Mouse (Mus musculus) midbrain, embryonic 13.5 days (tissue): ENCODE measurements around the gene Pik3r3. TPM values are rescaled to one million over a fixed set of nuclear protein-coding genes. Genes with fewer than 3 reads are reported as not detected.

Source experiments
- ATAC-seq: fragments of 200-750 bp; cut with Nextera tagmentation; 2 replicates; pipeline ENCODE4 v1.8.0; 2017; ENCODE audit warnings: mild to moderate bottlenecking, moderate TSS enrichment, moderate library complexity
- H3K27ac ChIP-seq: fragments of 300-500 bp; sonication (generic); 2 replicates; pipeline ENCODE4 v1.5.1; 2015; ENCODE audit warnings: inconsistent platforms, mild to moderate bottlenecking, moderate library complexity
- H3K27me3 ChIP-seq: fragments of 300-500 bp; sonication (generic); 2 replicates; pipeline ENCODE4 v1.6.1; 2015; ENCODE audit warnings: mild to moderate bottlenecking, inconsistent platforms
- H3K36me3 ChIP-seq: fragments of 300-500 bp; sonication (generic); 2 replicates; pipeline ENCODE4 v1.6.1; 2015; ENCODE audit warnings: mild to moderate bottlenecking, inconsistent platforms
- H3K4me1 ChIP-seq: fragments of 300-500 bp; sonication (generic); replicated peaks from 2 replicates; pipeline ENCODE4 v1.6.1; 2015; ENCODE audit warnings: inconsistent platforms
- H3K4me2 ChIP-seq: fragments of 300-500 bp; sonication (generic); replicated peaks from 2 replicates; pipeline ENCODE4 v1.6.1; 2015; ENCODE audit warnings: moderate library complexity, mild to moderate bottlenecking, inconsistent platforms
- H3K4me3 ChIP-seq: fragments of 300-500 bp; sonication (generic); replicated peaks from 2 replicates; pipeline ENCODE4 v1.5.1; 2015; ENCODE audit warnings: mild to moderate bottlenecking, inconsistent platforms
- H3K9ac ChIP-seq: fragments of 300-500 bp; sonication (generic); replicated peaks from 2 replicates; pipeline ENCODE4 v1.6.1; 2015; ENCODE audit warnings: mild to moderate bottlenecking, inconsistent platforms
- H3K9me3 ChIP-seq: fragments of 300-500 bp; sonication (generic); 2 replicates; pipeline ENCODE4 v1.6.1; 2016; ENCODE audit warnings: mild to moderate bottlenecking, inconsistent platforms
- WGBS: fragments of 180-500 bp; shearing (Covaris S2); methylation state at CpG from one replicate; pipeline ENCODE4 v1.1.7; 2015; 5-methylcytosine and 5-hydroxymethylcytosine counted together
- polyA plus RNA-seq: library from polyadenylated mRNA; unstranded; fragments of >200 nt; fragmentation: Nextera tagmentation; extraction: Ambion mirVana; gene quantifications from 2 replicates; pipeline ENCODE4 v1.2.1, GENCODE M21; 2015

Pik3r3 gene
- polyA plus RNA-seq, 1 experiment from 2014 or later = 111 TPM

DNA sequence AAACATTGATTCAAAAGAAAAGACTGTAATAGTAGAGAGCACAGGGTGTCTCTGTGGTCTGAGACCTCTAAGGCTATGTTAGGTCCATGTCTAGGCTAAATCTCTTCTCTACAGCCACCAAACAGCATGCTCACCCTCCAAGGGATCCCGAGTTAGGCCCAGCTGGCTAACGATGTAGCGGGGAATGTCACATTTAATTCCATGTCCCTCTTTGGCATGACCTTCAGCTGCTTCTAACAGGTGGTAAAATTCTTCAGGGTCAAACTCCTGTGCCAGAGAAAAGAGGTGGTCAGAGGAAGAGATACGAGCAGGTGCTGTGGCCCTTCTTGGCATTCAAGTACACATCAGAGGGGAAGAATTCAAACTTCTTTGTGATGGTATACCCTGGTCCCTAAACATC lies 96.2 kb downstream of the Pik3r3 start:
- Histone ChIP-seq H3K9ac (no peak overlapping the region), H3K9me3 (no peaks in the 10 kb centered on the region)
- 90% methylated on average over 4 of the region's 4 CpGs for WGBS

DNA sequence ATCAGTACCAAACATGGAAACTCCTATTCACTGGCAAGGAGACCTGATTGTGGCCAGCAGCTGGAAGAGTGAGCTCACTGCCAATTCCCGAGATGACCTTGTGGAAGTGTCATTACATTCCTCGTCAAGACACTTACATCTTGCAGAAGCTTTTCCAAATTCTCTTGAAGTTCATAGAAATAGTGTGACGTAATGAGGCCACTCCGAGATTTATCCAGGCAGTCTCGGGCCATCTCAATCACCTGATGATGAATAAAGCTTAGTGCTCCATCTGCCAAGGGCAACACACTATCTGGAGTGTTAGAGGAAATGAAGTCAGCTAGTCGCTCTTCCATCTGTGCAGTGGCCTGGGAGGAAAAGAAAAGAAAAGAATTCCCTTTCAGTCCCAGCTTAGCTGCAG lies 100.7 kb downstream of the Pik3r3 start:
- Histone ChIP-seq H3K9ac (no peak overlapping the region), H3K9me3 (no peaks in the 10 kb centered on the region), H3K4me1 (no peaks in the 10 kb centered on the region), H3K27ac (no peak overlapping the region), H3K27me3 (no peaks in the 10 kb centered on the region), H3K36me3 (peaks cover 84% of the 10 kb centered on the region), H3K4me2 (no peak overlapping the region), H3K4me3 (no peak overlapping the region)
- 93% methylated on average over 6 of the region's 6 CpGs for WGBS
- no peak for ATAC-seq

More for the DNA sequence above, 96.2 kb downstream of the Pik3r3 start:
- H3K4me3 ChIP-seq = no peak overlapping the region
- H3K27me3 ChIP-seq = no peaks in the 10 kb centered on the region
- H3K36me3 ChIP-seq = peaks cover 99% of the 10 kb centered on the region
- no peak overlapping the region for H3K4me2 ChIP-seq
- ATAC-seq = no peak
- H3K4me1 ChIP-seq = no peaks in the 10 kb centered on the region
- no peak overlapping the region for H3K27ac ChIP-seq

DNA sequence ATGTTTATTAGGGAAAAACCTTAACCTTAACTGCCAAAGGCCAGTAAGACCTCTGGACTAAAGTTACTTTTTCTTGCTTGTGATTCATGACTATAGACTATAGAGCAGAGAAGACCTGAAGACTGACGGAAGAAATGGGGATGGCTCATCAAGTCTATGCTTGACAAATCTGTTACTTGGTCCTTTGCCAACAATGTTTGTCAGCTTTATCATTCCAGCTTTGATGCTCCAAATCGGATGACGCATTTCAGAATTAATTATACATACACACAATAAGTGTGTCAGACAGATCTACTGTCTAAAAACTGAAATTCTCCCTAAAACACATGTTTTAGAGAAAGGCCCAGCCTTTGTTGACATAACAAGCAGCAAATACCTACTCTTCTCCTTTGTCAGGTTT lies 107.8 kb downstream of the Pik3r3 start:
- H3K36me3 ChIP-seq = peaks cover 59% of the 10 kb centered on the region
- no peak overlapping the region for H3K4me3 ChIP-seq
- no peaks in the 10 kb centered on the region for H3K4me1 ChIP-seq
- H3K4me2 ChIP-seq = no peak overlapping the region
- no peak overlapping the region for H3K27ac ChIP-seq
- no peak for ATAC-seq
- no peaks in the 10 kb centered on the region for H3K9me3 ChIP-seq
- H3K27me3 ChIP-seq = no peaks in the 10 kb centered on the region
- 93% methylated on average over 3 of the region's 3 CpGs for WGBS
- H3K9ac ChIP-seq = no peak overlapping the region

DNA sequence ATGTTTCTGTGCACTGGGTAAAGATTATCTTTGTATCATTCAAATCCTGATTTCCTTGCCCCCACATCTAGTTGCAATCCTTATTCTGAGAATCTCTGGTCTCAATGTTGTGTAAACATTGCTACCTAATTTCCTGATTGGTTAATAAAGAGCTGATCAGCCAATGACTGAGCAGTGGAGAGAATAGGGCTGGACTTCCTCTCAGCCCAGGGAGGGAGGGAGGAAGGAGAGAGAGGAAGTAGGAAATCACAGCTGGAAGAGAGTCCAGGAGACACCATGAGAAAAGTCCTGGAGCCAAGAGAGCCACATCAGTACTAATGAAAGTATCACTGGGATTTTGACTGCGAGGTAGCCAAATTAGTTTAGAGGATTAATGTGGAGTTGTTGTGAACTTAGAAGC lies 114.9 kb downstream of the Pik3r3 start:
- ATAC-seq = no peak
- no peak overlapping the region for H3K4me3 ChIP-seq
- 81% methylated on average over 1 of the region's 1 CpGs for WGBS
- no peak overlapping the region for H3K9ac ChIP-seq
- H3K27me3 ChIP-seq = no peaks in the 10 kb centered on the region
- peaks cover 15% of the 10 kb centered on the region; the same call in 1 of the 2 replicates for H3K36me3 ChIP-seq
- H3K4me2 ChIP-seq = no peak overlapping the region
- no peaks in the 10 kb centered on the region for H3K4me1 ChIP-seq
- H3K9me3 ChIP-seq = no peaks in the 10 kb centered on the region
- H3K27ac ChIP-seq = no peak overlapping the region

DNA sequence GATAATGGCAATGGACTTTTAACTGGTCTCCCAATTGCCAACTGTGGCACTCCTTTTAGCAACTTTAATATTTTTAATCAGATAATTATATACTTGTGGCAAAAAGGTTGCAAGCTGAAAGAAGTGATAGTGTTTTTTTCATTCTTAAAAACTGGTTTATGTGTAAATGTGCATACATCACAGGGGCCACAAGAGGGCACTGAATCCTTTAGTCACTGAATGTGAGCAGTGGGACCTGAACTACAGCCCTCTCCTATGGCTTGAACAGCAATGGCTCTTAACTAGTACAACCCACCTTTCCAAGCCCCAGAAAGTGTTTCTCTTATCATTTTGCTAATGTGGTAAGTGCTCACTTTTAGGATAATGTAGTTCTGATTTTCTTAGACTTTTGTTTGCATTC lies 120.7 kb downstream of the Pik3r3 start:
- ATAC-seq = no peak
- no peak overlapping the region for H3K4me2 ChIP-seq
- H3K9me3 ChIP-seq = no peaks in the 10 kb centered on the region
- H3K4me3 ChIP-seq = no peak overlapping the region
- no peaks in the 10 kb centered on the region for H3K4me1 ChIP-seq
- no peak overlapping the region for H3K9ac ChIP-seq
- no peaks in the 10 kb centered on the region for H3K27me3 ChIP-seq
- H3K27ac ChIP-seq = no peak overlapping the region
- H3K36me3 ChIP-seq = 0 out of 2 replicates have a peak, but pooled peaks cover 4% of the 10 kb centered on the region

DNA sequence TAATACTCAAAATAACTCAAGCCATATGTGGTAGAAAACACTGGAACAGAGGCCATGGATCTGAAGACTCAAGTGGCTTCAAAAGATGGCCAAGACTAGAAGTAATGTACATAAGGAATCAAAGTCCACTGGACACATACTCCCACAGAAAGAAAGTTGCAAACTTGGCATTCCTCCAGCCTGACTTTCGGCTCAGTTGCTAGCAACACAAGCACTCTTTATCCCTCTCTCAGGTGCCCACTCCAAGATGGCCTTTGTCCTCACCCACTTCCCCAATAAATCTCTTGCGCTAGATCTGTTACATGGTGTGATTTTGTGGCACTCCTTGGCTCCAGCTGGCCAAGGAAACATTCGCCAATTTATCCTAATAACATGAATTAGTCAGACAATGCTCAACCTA lies 131.1 kb downstream of the Pik3r3 start:
- ATAC-seq = no peak
- Histone ChIP-seq H3K4me3 (no peak overlapping the region), H3K9ac (no peak overlapping the region), H3K36me3 (peaks cover 9% of the 10 kb centered on the region), H3K27ac (no peak overlapping the region), H3K9me3 (no peaks in the 10 kb centered on the region), H3K27me3 (no peaks in the 10 kb centered on the region), H3K4me2 (no peak overlapping the region), H3K4me1 (no peaks in the 10 kb centered on the region)
- WGBS = 90% methylated on average over 3 of the region's 3 CpGs

Other genes with a start within 250 kb of the Pik3r3 start
- 9.5 and 11.3 TPM in 2 replicates for gene Faah, start 203.7 kb upstream of the Pik3r3 start, polyA plus RNA-seq
- gene Nsun4, start 167.7 kb upstream of the Pik3r3 start, polyA plus RNA-seq = 17.5 and 17.9 TPM in 2 replicates
- gene Uqcrh, start 146.5 kb upstream of the Pik3r3 start, polyA plus RNA-seq = 434 and 439 TPM in 2 replicates
- gene Lrrc41, start 146.3 kb upstream of the Pik3r3 start, polyA plus RNA-seq = 62.1 and 67.1 TPM in 2 replicates
- 18.8 and 19.4 TPM in 2 replicates for gene Rad54l, start 97.9 kb upstream of the Pik3r3 start, polyA plus RNA-seq
- 51.8 and 56.9 TPM in 2 replicates for gene Pomgnt1, start 97.8 kb upstream of the Pik3r3 start, polyA plus RNA-seq
- 1.5 and 2.2 TPM in 2 replicates for gene Lurap1, start 70.3 kb upstream of the Pik3r3 start, polyA plus RNA-seq
- 0.11 TPM in 1 of 2 replicates, not detected in the other for gene Tspan1, start 54.0 kb upstream of the Pik3r3 start, polyA plus RNA-seq
- gene 1700042G07Rik, start 48.2 kb upstream of the Pik3r3 start, polyA plus RNA-seq = not detected in 2 replicates
- not detected in 2 replicates for gene Gm49337, start 48.2 kb upstream of the Pik3r3 start, polyA plus RNA-seq
- 45.0 and 47.0 TPM in 2 replicates for gene Mast2, start 242.6 kb downstream of the Pik3r3 start, polyA plus RNA-seq